Mouse (Mus musculus) erythroid progenitor cell, adult 5-6 weeks (primary cell): Measurements from ENCODE around the gene Ntrk3. TPM values are rescaled to one million over a fixed set of nuclear protein-coding genes. Genes with fewer than 3 reads are reported as not detected.

Experiments used
- ATAC-seq: replicated peaks from 2 replicates; pipeline ENCODE4 v1.8.0; 2016; ENCODE audit warnings: moderate number of reproducible peaks, mild to moderate bottlenecking, moderate TSS enrichment, inconsistent platforms; ENCODE audit not compliant: poor library complexity, low FRiP score, severe bottlenecking
- total RNA-seq, 2 experiments: library from RNA; stranded (forward) in 1 of 2; stranded (reverse) in 1 of 2; fragments of 150-400 nt in 1 of 2; fragments of 186-747, 209-891 nt in 1 of 2; gene quantifications; 2 replicates each; pipeline versions ENCODE4 v1.2.3 to v1.2.4; 2015 to 2017; ENCODE audit warnings: low replicate concordance in 2 of 2

Ntrk3 gene
- total RNA-seq, 2 experiments from 2014 or later, result 0.45 TPM; not detected in 1

DNA sequence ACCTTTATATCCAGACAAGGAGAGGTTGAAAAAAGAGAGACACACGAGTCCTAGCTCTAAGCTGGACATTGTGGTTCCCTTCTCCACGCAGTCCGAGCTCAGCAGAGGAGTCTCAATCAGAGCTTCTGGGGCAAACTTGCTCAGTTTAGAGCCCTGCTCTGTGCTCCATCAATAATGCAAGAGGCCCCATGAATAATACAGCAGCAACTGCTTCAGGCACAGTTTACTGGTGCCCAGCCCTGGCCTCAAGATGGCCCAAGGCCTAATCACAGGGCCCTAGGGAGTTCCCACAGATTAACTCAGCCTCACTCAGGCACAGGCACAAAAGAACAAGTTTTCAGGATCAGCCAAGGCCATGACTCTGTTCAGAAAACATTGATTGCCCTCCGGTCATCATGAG lies 266.1 kb downstream of the Ntrk3 start:
- ATAC-seq, result no peak

DNA sequence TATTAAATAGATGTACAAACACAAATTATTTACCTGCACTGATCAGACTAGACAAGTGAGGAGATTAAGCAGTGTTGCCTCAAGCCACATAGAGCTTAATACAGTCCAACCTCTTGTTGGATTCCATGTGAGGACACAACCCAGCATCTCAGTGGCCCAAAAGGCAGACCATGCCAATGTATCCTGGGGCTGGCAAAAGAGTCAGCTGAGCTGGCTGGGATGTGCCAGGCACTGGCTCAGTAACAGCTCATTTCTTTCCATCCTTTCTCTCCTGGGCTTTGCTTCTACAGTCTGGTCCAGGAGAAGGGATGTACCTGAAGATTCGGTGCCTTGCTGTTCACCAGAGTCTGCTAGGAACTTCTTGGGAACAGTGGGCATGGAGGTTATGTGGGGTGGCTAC lies 266.5 kb downstream of the Ntrk3 start:
- ATAC-seq, result no peak

DNA sequence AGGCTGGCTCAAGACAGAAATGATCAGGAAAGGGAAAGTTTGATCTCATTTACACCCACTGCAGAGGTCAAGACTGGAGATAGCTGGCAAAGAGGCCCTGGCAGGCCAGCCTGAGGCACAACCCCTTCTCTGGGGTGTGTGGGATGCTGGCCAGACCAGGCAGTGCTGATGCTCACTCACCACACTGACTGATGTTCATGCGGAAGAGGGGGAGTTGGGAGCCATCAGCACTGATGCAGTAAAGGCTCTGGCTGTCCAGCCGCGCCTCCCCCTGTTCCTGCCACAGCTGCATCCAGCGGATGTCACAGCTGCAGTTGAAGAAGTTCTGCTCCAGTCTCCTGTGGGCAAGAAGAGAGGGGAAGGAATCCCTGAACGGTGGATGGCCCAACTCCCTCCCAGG lies 275.2 kb downstream of the Ntrk3 start:
- ATAC-seq, result no peak

DNA sequence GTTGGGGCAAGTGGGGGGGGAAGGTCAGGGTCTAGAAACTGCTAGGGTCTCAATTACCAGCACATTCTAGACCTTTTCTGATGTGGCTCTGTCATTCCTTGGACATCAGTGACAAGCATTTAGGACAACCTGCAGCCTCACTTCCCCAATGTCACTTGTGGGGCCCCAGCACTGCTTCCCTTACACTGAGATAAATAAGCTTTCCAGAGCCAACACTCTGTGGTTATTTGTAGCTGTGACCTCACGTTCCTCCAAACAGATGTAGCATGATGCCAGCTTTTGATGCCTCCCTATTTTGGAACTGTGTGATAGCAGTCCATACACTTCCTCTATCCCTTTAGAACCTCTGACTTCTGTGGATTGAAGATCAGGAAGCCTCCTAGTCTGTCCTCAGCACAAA lies 278.8 kb downstream of the Ntrk3 start:
- ATAC-seq, result no peak

DNA sequence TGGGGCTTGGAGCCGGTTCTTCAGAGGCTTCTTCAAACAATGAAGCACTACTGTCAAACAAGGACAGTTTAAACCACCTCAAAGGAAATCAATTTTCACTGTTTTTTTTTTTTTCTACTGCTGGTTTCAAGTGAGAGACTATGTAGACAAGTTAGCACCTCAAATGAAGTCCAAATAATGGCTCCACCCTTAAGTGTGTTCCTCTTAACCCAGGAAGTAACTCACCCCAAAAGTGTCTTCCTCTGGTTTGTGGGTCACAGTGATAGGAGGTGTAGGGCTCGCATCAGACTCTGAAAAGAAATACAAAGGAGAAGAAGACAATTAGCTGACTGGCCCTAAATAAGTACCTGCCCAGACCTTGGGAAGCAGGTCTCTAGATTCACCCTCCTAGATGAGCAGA lies 286.1 kb downstream of the Ntrk3 start:
- no peak for ATAC-seq

DNA sequence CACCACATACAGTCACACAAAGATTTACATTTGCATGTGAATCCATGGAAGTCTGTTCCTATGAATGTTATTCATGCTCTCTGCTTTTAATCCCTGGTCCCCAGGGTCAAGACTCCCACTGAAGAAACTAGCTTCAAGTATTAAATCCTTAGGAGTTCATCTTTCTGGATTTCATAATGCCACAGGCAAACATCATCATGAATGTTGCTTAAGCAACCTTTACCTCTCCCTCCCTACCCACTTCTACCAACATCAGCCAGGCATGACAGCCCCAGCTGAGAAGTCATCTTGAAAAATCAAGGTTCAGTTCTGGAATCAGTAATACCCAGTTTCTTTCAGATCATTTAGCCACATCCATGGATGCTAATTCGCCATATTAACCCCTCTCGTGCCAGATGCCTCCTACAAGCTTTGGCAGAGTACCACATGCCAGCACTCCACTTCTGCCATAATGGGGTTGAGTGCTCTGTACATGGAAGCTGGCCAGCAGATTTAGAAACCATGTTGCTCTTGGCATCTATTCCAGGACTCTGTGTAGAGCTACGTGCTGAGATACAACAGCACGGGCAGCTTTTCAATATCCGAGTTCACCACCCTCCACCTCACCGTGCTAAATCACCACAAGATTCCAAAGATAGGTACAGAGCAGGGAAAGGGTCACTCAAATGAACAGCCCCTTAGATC lies 287.8 kb downstream of the Ntrk3 start:
- no peak for ATAC-seq

DNA sequence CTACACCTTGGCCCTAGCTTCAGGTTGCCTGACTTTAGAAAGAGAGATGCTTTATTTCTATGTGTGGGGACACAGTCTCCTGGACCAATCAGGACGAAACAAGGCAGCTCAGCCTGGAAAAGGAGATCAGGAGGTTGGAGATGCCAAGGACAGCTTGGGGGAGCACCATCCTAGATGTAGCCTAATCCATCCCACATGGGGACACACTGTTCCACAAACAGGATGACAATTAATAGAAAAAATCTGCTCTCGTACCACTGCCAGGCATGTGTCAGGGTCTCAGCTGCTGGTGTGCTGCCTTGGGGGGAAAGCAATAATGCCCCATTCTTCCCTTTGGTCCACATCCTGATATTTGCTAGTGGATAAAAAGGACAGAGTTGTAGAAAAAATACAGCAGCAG lies 289.0 kb downstream of the Ntrk3 start:
- ATAC-seq, result no peak

DNA sequence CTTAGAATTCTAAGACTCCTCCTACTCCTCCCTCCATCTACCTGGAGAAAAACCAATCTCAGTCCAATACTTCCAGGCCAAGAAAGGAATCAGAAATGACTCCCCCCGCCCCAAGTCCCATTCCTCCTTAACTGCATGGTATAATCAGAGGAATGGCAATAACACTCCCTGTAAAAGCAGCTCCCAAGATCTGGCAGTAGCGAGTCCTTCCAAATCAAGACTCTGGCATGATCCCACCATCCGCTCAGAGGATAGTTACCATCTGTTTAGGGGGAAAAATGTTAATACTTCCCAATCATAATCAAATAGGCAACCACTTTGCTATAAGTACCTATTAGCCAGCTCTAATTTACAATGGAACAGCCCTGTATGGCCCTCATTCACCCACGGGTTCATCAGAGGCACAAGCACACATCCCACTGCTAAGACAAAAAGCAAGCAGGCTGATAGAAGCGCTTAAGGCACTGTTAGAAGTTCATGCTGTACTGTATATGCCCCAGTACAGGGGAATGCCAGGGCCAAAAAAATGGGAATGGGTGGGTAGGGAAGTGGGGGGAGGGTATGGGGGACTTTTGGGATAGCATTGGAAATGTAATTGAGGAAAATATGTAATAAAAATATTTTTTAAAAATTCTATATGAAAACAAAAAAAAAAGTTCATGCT lies 294.3 kb downstream of the Ntrk3 start:
- ATAC-seq, result no peak

DNA sequence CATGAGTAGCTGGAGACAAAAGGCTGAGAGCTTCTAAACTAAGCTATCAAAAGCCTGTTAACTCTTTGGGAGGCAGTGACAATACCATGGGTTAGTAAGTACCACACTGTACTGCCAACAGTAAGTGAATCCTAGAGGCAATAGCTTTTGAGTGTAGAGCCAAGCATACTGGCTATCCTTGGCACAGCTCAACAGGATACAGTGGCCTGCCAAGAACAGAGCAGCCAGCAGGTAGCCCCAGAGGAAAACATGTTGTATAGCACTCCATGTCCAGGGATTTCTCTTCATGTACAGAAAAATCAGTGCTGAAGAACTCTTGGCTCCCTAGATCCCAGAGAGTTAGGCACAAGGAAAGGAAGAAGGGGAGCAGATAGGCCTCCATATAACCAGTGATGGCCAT lies 296.1 kb downstream of the Ntrk3 start:
- no peak for ATAC-seq

DNA sequence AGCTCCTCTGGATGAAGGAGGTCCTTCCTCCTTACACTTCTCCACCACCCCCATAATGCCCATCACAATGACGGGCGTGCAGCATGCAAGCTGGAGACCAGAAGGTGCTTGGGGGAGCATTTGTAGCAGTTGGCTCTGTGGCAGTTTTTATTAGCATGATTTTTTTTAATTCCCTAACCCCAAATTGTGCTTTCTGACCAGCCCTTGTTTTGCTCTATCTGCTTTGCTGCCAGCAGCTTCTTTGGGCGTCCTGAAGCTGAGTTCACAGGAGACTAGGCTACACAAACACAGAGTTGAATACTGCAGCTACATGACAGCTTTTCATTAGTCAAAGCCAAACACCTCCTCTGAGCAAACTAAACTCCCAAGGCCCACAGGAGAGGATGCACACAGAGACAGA lies 296.9 kb downstream of the Ntrk3 start:
- ATAC-seq, result no peak

DNA sequence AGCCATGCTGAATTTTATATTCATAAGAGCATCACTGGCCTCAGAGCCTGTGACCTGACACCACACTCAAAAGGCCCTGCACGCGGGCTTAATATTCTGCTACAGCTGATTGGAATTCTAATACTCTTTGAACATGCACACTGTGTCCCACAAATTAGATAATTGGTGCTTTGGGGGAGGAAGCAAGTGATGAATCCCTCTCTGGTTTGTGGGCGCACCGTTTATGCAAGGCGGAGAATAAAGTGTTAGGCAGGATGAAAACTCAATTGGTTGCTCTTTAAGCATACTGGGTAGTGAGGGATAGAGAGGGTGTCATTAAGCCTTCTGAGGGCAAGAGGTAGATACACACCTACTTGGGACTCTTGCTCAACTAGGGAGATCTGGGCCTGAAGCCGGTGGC lies 297.3 kb downstream of the Ntrk3 start:
- ATAC-seq, result no peak

DNA sequence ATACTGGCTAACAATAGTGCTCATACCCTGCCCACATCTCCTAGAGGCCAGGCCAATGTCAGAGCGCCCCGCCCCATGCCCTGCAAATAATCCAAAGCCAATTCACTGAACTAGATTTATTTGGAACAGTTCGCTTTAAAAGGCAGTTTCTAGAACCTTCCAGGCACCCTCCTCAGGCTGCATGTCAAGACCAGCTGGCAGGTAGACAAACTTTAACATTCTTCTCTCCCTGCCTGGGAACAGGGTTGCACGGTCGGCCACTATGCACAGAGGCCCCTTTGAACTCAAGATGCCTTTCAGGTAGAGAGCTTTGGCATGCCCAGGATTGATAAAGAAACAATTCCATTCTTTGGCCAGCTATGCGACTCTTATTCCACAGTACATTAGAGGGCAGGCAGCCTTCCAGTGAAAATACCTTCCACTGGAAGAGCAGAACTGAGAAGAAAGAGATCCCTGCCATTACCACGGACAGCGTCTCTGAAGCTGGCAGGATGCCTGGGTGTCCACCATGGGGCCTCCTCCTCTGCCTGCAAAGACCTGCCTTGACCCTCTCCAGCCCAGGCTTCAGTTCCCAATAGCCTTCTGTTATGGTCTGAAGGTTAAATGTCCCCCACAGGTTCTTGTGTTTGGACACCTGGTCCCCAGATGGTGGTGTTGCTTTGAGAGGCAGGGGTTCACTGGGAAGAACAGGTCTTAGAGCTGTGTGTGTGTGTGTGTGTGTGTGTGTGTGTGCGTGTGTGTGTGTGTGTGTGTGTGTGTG lies 298.3 kb downstream of the Ntrk3 start:
- ATAC-seq, result no peak

DNA sequence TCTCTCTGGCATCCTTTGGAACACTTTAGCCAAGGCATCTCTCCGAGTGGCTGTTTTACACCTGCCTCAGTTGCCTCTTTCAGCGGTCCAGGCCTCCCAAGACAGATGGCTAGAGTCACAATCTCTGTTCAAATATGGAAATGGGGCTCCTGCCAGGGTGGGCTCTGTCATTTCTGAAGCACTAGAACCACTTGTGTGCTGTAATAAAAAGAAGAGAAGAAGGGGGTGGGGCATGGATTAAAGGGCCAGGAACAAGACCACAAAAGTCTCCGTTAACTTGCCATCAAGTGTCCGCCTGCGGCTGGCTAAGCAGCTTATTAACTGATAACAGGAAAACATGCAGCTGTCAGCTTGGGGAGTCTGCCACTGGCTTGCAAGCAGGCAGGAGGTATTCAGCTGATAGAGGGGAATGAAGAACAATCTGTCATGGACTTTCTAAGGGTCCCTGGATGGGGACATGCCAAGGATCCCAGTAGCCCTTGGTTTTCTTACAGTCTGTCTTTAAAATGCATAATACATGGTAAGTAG lies 304.1 kb downstream of the Ntrk3 start:
- ATAC-seq, result no peak

DNA sequence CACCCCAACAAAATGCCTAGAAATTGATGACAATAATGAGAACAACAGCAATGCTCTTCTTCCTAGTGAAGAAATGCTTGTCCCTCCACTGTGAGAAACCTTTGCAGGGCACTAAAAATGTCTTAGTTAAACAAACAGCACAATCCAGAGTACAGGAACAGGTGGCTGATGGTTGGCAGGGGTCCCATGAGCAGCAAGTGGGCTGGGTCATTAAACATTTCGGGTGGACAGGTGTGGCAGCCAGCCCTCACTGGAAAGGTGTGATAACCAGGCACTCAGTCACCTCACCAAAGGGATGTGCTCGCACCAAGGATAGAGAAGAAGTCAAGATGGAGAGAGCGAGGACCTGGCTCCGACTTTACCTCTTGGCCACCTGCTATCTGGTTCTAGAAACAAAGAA lies 306.2 kb downstream of the Ntrk3 start:
- no peak for ATAC-seq

DNA sequence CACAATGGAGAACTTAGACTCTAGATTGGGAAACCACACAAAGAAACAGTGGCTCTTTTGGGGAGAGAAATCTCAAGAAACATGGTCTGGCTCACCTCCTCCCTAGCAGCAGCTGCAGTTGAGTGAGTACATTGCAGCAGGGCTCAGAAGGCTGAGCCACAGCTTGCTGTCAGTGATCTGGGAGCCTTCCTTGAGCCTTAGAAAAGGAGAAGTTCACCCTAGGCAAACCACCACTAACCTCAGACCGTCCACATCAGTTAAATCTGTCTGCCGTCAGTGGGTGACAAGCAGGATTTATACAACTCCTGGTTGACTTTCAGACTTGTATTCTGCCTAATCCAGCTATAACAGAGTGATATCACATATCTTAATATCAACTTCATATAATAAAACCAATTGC lies 325.6 kb downstream of the Ntrk3 start:
- no peak for ATAC-seq

DNA sequence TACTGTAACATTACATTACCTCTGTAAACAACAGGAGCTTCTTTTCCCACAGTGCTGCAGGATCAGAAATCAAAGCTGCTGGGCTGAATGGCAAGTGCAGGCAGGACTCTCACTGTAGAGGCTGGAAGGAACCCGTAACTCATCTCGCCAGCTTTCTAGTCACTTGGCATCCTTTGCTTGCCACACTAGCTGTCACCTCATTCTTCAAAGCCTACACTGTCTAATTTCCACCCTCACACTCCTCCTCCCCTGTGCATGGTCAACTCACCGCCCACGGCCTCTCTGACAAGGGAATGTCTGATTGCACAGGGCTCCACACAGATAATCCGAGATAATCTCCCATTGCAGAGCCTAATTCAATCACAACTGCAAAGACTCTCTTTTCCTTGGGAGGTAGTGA lies 327.8 kb downstream of the Ntrk3 start:
- no peak for ATAC-seq

DNA sequence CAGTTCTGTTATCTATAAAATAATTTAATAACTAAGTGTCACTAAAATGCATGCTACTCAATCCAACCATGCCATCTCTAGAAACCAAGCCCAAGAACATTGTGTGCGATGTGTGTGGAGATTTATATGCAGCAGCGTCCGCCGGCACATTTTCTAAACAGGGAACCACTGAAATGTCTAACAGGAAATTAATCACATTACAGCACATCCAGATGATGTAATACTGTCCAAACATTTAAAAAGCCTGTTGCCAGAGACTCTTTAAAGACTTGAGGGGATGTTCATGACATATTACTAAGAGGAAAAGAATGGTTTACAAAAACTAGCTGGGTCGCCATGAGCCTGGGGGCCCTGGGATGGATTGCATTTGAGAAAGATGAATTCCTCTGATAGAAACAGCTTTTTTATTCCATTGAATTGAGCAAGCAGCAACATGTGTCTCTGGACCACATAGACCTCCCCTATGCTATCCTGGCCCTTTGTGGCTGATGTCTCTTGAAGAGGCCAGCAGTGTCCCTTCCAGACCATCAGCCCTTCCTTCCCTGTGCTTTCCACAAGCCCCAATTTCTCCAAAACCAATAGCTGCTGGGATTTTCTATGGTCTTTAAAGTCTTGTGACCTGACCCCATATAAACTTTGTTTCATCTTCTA lies 331.0 kb downstream of the Ntrk3 start:
- no peak for ATAC-seq

DNA sequence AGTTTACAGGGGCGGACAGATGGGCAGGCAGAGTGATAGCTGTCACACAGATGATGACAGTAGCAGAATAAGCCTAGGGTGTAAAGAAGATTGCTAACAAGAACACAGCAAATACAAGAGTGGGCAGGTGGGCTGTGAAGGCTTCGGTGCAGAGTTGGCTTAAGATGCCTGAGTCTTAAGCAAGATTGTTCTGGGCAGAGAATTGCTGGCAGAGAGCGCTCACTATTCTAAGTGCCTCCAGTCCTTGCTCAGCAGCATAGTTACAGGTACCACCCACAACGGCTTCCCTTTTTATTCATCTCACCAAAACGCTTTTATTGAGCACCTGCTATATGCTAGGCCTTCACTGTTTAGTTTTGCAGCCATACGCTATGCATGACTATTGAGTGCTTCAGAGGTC lies 333.3 kb downstream of the Ntrk3 start:
- ATAC-seq, result no peak

DNA sequence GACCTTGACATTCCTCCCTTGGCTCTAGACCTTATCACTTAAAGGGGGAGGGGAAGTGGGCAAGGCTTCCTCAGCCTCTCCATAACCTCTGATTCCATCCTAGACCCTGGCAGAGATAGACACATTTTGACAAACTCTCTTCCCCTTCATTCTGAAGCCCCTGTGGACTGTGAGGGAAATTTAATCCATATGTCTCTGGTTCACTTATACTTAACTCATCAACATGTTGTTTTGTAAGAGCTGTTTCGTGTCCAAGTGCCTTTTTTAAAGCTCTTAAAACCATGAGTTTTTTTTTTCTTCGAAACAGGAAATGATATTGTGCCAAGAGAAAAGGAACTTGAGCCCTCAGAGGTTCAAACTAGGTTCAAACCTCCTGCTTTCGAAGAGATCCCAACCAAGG lies 335.3 kb downstream of the Ntrk3 start:
- no peak for ATAC-seq

DNA sequence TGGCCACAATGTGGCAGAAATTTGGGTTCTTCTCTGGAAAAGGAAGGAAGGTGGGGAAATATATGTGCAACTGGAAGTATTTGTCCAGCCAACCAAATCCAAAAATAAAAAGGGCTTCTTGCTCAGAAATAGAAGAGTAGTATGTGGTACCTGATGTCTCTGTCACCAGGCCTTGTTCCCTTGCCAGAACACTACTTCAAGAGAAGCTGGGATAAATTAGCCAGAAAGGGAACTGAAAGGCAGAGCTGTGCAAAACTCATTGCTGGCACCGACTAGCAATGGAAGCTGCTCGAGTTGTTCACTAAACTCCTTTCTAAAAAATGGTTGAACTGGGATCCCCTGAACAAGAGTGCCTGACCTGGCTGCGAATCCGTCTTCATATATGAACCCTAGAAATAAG lies 337.6 kb downstream of the Ntrk3 start:
- no peak for ATAC-seq

DNA sequence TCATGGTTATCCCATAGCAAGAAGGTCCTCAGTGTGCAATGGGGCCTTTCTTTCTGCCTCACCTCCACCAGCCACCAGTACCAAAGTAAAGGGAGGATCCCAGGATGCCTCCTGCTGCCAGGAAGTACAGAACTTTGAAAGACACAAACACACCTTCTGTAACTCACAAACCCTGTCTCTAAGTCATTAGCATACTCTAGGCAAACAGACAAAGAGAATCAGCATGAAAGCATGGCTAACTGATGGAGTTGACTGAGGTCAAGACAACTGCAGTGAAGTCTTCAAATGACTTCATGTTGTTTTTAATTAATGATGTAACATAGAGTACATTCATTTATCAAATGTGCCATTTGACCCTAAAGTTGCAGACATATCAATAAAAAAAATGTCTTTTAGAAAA lies 339.4 kb downstream of the Ntrk3 start:
- no peak for ATAC-seq
